Mouse (Mus musculus): ENCODE data around the gene 1700029I15Rik.

DNA sequence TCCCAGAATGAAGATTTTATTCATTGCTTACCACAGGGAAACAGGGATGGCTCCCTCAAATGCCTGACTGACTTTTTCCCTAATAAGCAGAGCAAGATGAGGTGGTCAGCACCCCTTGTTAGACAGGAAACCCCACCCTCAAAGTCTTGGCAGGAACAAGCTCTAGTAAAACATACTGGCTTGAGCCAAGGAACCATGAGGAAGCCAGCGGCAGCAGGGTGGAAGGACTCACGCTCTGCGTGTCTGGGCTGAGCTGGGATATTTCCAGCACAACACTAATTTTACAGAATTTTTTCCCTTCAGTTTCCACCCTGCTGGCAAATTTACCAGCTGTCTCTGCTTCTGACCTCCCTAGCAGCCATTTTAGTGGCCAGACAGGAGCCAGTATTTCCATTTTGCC is 44.1 kb downstream of the 1700029I15Rik start:
- TF ChIP-seq POLR2A (IDR thresholded peaks at IDR 0.05; ENCODE audit: low read depth, low read length) (no peak), CTCF (conservative IDR thresholded peaks at IDR 0.05; ENCODE audit: insufficient read depth, insufficient read length, low read depth, low read length) (no peak)

Measured in kidney, adult 2 months (tissue).